Mouse (Mus musculus) right cerebral cortex, adult 18-20 months (tissue): Measurements from ENCODE around the gene Abca9.

Experiments used
- DNase-seq: peaks from one replicate; pipeline ENCODE4 v3.0.0; 2022; ENCODE audit warnings: mixed read lengths

Abca9 gene

GRCm38 (mm10) chr11:110167459-110168251 lies at the start of gene Abca9:
Gene Abca9, minus strand, starts transcription at chr11:110168196.
- peak; percentile 41 for DNase-seq

GRCm38 (mm10) chr11:110217118-110217517 lies 49.1 kb upstream of the Abca9 start:
- no peak for DNase-seq

- no peak for DNase-seq
These were observed 35.9 kb upstream of the Abca9 start for GRCm38 (mm10) chr11:110203930-110204329.

GRCm38 (mm10) chr11:110198882-110199281 lies 30.9 kb upstream of the Abca9 start:
- DNase-seq = no peak

GRCm38 (mm10) chr11:110196561-110197306 lies 28.7 kb upstream of the Abca9 start:
- no peak for DNase-seq

- peak; percentile 32 for DNase-seq
These were observed 27.3 kb upstream of the Abca9 start for GRCm38 (mm10) chr11:110195310-110195709.

- DNase-seq = no peak
These were observed 3.2 kb upstream of the Abca9 start for GRCm38 (mm10) chr11:110171212-110171611.

- no peak for DNase-seq
These were observed 2.2 kb downstream of the Abca9 start for GRCm38 (mm10) chr11:110165822-110166221.

- no peak for DNase-seq
These were observed 2.6 kb downstream of the Abca9 start for GRCm38 (mm10) chr11:110165409-110165808.

- DNase-seq = no peak
These were observed 10.9 kb downstream of the Abca9 start for GRCm38 (mm10) chr11:110157059-110157458.

- peak; percentile 20 for DNase-seq
These were observed 12.0 kb downstream of the Abca9 start for GRCm38 (mm10) chr11:110155985-110156384.

GRCm38 (mm10) chr11:110147640-110148039 lies 20.4 kb downstream of the Abca9 start:
- no peak for DNase-seq

GRCm38 (mm10) chr11:110145421-110145820 lies 22.6 kb downstream of the Abca9 start:
- DNase-seq = no peak

- no peak for DNase-seq
These were observed 37.2 kb downstream of the Abca9 start for GRCm38 (mm10) chr11:110130760-110131159.

- DNase-seq = peak; percentile 8
These were observed 56.9 kb downstream of the Abca9 start for GRCm38 (mm10) chr11:110111137-110111536.

GRCm38 (mm10) chr11:110101437-110101836 lies 66.6 kb downstream of the Abca9 start:
- DNase-seq = no peak

GRCm38 (mm10) chr11:110098901-110099300 lies 69.1 kb downstream of the Abca9 start:
- DNase-seq = no peak

- no peak for DNase-seq
These were observed 70.5 kb downstream of the Abca9 start for GRCm38 (mm10) chr11:110097465-110097864.

GRCm38 (mm10) chr11:110095858-110096257 lies 72.1 kb downstream of the Abca9 start, which contains the start of gene Abca8a:
Gene Abca8a, minus strand, starts transcription at chr11:110095978.
- peak; percentile 0 for DNase-seq

- DNase-seq = no peak
These were observed 73.1 kb downstream of the Abca9 start for GRCm38 (mm10) chr11:110094846-110095380.

GRCm38 (mm10) chr11:110094236-110094635 lies 73.8 kb downstream of the Abca9 start:
- no peak for DNase-seq

GRCm38 (mm10) chr11:110091328-110091727 lies 76.7 kb downstream of the Abca9 start:
- no peak for DNase-seq

- no peak for DNase-seq
These were observed 95.8 kb downstream of the Abca9 start for GRCm38 (mm10) chr11:110072158-110072557.

GRCm38 (mm10) chr11:110061032-110061431 lies 107.0 kb downstream of the Abca9 start:
- DNase-seq = no peak
